Mouse (Mus musculus) heart, embryonic 11.5 days (tissue): ENCODE data around the gene Olfr1289. TPM values are rescaled to one million over a fixed set of nuclear protein-coding genes. Genes with fewer than 3 reads are reported as not detected.

ENCODE experiments used
- ATAC-seq: fragments of 200-750 bp; cut with Nextera tagmentation; replicated peaks from 2 replicates; pipeline ENCODE4 v1.8.0; 2017; ENCODE audit warnings: moderate library complexity; ENCODE audit not compliant: insufficient number of reproducible peaks, low FRiP score, low TSS enrichment
- H3K27ac ChIP-seq: fragments of 300-500 bp; sonication (generic); 2 replicates; pipeline ENCODE4 v1.5.1; 2014; ENCODE audit warnings: mild to moderate bottlenecking, low read depth, low read length
- H3K27me3 ChIP-seq: fragments of 300-500 bp; sonication (generic); 2 replicates; pipeline ENCODE4 v1.6.1; 2014; ENCODE audit warnings: mild to moderate bottlenecking, low read length, mixed read lengths; ENCODE audit not compliant: control insufficient read depth, insufficient read depth
- H3K36me3 ChIP-seq: fragments of 300-500 bp; sonication (generic); 2 replicates; pipeline ENCODE4 v1.6.1; 2014; ENCODE audit warnings: mild to moderate bottlenecking, low read length, moderate library complexity, mixed read lengths; ENCODE audit not compliant: control insufficient read depth, insufficient read depth
- H3K4me1 ChIP-seq: fragments of 300-500 bp; sonication (generic); 2 replicates; pipeline ENCODE4 v1.6.1; 2014; ENCODE audit warnings: low read length; ENCODE audit not compliant: control insufficient read depth, insufficient read depth
- H3K4me2 ChIP-seq: fragments of 300-500 bp; sonication (generic); 2 replicates; pipeline ENCODE4 v1.6.1; 2014; ENCODE audit warnings: mild to moderate bottlenecking, moderate library complexity
- H3K4me3 ChIP-seq: fragments of 300-500 bp; sonication (generic); 2 replicates; pipeline ENCODE4 v1.5.1; 2014; ENCODE audit warnings: low read depth, low read length
- H3K9ac ChIP-seq: fragments of 300-500 bp; sonication (generic); 2 replicates; pipeline ENCODE4 v1.6.1; 2014; ENCODE audit warnings: mild to moderate bottlenecking, low read depth, low read length, moderate library complexity
- H3K9me3 ChIP-seq: fragments of 300-500 bp; sonication (generic); replicated peaks from 2 replicates; pipeline ENCODE4 v1.6.1; 2016; ENCODE audit warnings: low read length; ENCODE audit not compliant: control insufficient read depth
- WGBS: fragments of 180-500 bp; shearing (Covaris S2); extraction: QIAGEN DNeasy Blood & Tissue Kit; methylation state at CpG from one replicate; pipeline ENCODE4 v1.1.7; 2014; ENCODE audit not compliant: insufficient replicate concordance; 5-methylcytosine and 5-hydroxymethylcytosine counted together
- polyA plus RNA-seq: library from polyadenylated mRNA; unstranded; fragments of >200 nt; fragmentation: Nextera tagmentation; extraction: Ambion mirVana; gene quantifications from 2 replicates; pipeline ENCODE4 v1.2.1, GENCODE M21; 2014

Olfr1289 gene
- polyA plus RNA-seq, result not detected in 2 replicates

DNA sequence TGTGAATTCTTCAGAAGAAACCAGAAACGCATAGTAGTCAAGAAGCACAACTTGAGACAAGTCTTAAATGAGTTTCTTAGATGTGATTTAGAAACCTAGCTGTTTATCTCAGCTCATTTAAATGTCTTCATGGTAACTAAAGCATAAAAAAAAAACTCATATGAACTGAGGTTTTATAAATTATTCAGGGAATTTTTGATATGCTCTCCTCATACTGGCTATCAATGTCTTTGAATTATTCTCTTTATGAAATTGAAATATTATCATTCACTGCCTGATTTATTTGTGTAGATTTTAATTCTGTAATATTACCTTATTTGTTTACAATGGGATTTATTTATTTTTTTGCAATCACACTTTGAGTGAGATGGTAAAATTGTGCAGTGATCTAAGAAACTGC lies at the start of gene Olfr1289:
Gene Olfr1289 (plus strand): TSS at position 301 of the 400 bp plus-strand sequence.
- Histone ChIP-seq H3K4me3 (no peak within 1 kb of the TSS), H3K36me3 (no peaks in the 10 kb centered on the region), H3K27me3 (no peaks in the 10 kb centered on the region), H3K9ac (no peak within 1 kb of the TSS), H3K4me1 (no peaks in the 10 kb centered on the region), H3K9me3 (no peaks in the 10 kb centered on the region), H3K4me2 (no peak within 1 kb of the TSS), H3K27ac (no peak within 1 kb of the TSS)
- 64% methylated on average over 1 of the region's 1 CpGs for WGBS
- no peak for ATAC-seq

GRCm38 (mm10) chr2:111448842-111449241 lies 31.8 kb upstream of the Olfr1289 start, which contains the start of gene Olfr1287:
TSS of gene Olfr1287 (plus strand) at chr2:111449142.
- no peak for ATAC-seq
- H3K4me2 ChIP-seq, result no peak within 1 kb of the TSS
- no peaks in the 10 kb centered on the region for H3K4me1 ChIP-seq
- H3K36me3 ChIP-seq, result no peaks in the 10 kb centered on the region
- no peaks in the 10 kb centered on the region for H3K9me3 ChIP-seq
- WGBS, result 54% methylated on average over 1 of the region's 1 CpGs
- H3K4me3 ChIP-seq, result no peak within 1 kb of the TSS
- no peak within 1 kb of the TSS for H3K27ac ChIP-seq
- H3K9ac ChIP-seq, result no peak within 1 kb of the TSS
- H3K27me3 ChIP-seq, result no peaks in the 10 kb centered on the region

- H3K9ac ChIP-seq, result no peak within 1 kb of the TSS
- WGBS, result 80% methylated on average over 1 of the region's 1 CpGs
- no peaks in the 10 kb centered on the region for H3K27me3 ChIP-seq
- H3K4me2 ChIP-seq, result no peak within 1 kb of the TSS
- no peak within 1 kb of the TSS for H3K4me3 ChIP-seq
- H3K36me3 ChIP-seq, result no peaks in the 10 kb centered on the region
- H3K27ac ChIP-seq, result no peak within 1 kb of the TSS
- H3K4me1 ChIP-seq, result no peaks in the 10 kb centered on the region
- H3K9me3 ChIP-seq, result no peaks in the 10 kb centered on the region
- no peak for ATAC-seq
Measured at GRCm38 (mm10) chr2:111473801-111474200, 6.8 kb upstream of the Olfr1289 start, which contains the start of gene Olfr1288. TSS of gene Olfr1288 (plus strand) at chr2:111474101.

- Histone ChIP-seq H3K4me2 (no peak within 1 kb of the TSS), H3K4me1 (no peaks in the 10 kb centered on the region), H3K27ac (no peak within 1 kb of the TSS), H3K4me3 (no peak within 1 kb of the TSS), H3K27me3 (no peaks in the 10 kb centered on the region), H3K9ac (no peak within 1 kb of the TSS), H3K36me3 (no peaks in the 10 kb centered on the region), H3K9me3 (no peaks in the 10 kb centered on the region)
- ATAC-seq, result no peak
- WGBS, result 70% methylated on average over 5 of the region's 5 CpGs
Measured at GRCm38 (mm10) chr2:111493729-111494128, 13.1 kb downstream of the Olfr1289 start, which contains the start of gene Olfr1290. TSS of gene Olfr1290 (minus strand) at chr2:111493829.

- Histone ChIP-seq H3K27ac (no peak within 1 kb of the TSS), H3K4me3 (no peak within 1 kb of the TSS), H3K9ac (no peak within 1 kb of the TSS), H3K4me2 (no peak within 1 kb of the TSS), H3K4me1 (no peaks in the 10 kb centered on the region), H3K27me3 (no peaks in the 10 kb centered on the region), H3K36me3 (no peaks in the 10 kb centered on the region), H3K9me3 (no peaks in the 10 kb centered on the region)
- 89% methylated on average over 3 of the region's 3 CpGs for WGBS
- ATAC-seq, result no peak
Measured at GRCm38 (mm10) chr2:111496880-111497279, 16.3 kb downstream of the Olfr1289 start, which contains the start of gene Olfr1291-ps1. TSS of gene Olfr1291-ps1 (plus strand) at chr2:111497180.

- 83% methylated on average over 10 of the region's 10 CpGs for WGBS
- no peaks in the 10 kb centered on the region for H3K27me3 ChIP-seq
Measured at GRCm38 (mm10) chr2:111517451-111517850, 36.8 kb downstream of the Olfr1289 start.

DNA sequence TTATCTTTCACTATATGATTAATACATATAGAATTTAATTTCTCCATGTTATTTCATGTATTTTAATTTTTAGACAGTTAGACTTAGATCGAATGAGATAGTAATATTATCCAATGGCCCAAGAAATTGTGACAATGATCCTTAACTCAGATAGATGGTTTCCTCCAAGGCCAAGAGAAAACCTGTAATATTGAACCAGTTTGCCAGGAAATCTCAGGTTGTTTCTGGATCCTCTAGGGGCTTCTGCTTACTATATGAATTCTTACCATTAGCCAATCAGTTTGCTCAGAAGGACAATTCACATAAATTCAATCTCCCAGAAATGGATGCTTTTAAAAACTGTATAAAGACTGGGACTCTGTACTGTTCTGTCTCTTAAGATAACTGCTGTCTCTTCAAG lies 44.3 kb downstream of the Olfr1289 start, which contains the start of gene Olfr1293-ps:
Gene Olfr1293-ps (plus strand): TSS at position 301 of the 400 bp plus-strand sequence.
- Histone ChIP-seq H3K4me1 (no peaks in the 10 kb centered on the region), H3K4me2 (no peak within 1 kb of the TSS), H3K9me3 (no peaks in the 10 kb centered on the region), H3K27me3 (no peaks in the 10 kb centered on the region), H3K4me3 (no peak within 1 kb of the TSS), H3K9ac (no peak within 1 kb of the TSS), H3K27ac (no peak within 1 kb of the TSS), H3K36me3 (no peaks in the 10 kb centered on the region)
- WGBS, result 84% methylated on average over 1 of the region's 1 CpGs
- no peak for ATAC-seq

More at GRCm38 (mm10) chr2:111517451-111517850, 36.8 kb downstream of the Olfr1289 start:
- H3K9ac ChIP-seq, result no peak overlapping the region
- no peak overlapping the region for H3K4me3 ChIP-seq
- H3K27ac ChIP-seq, result no peak overlapping the region
- no peak overlapping the region for H3K4me2 ChIP-seq
- no peaks in the 10 kb centered on the region for H3K36me3 ChIP-seq
- H3K9me3 ChIP-seq, result peaks cover 3% of the 10 kb centered on the region; the same call in 1 of the 2 replicates
- no peaks in the 10 kb centered on the region for H3K4me1 ChIP-seq
- ATAC-seq, result no peak
